Mouse (Mus musculus) hindbrain, embryonic 12.5 days (tissue): ENCODE measurements at regions not wholly inside any gene's neighbourhood (a gene's known extent, or its start where the extent isn't known, plus 50 kb on each side); places are given as distances from the start of the nearest gene placed in this dataset.

ENCODE experiments used
- ATAC-seq: fragments of 200-750 bp; cut with Nextera tagmentation; 2 replicates; pipeline ENCODE4 v1.8.0; 2017; ENCODE audit warnings: moderate TSS enrichment; ENCODE audit not compliant: low FRiP score
- H3K27ac ChIP-seq: fragments of 300-500 bp; sonication (generic); 2 replicates; pipeline ENCODE4 v1.5.1; 2016; ENCODE audit warnings: mild to moderate bottlenecking
- H3K27me3 ChIP-seq: fragments of 300-500 bp; sonication (generic); 2 replicates; pipeline ENCODE4 v1.6.1; 2016; ENCODE audit warnings: mild to moderate bottlenecking
- H3K36me3 ChIP-seq: fragments of 300-500 bp; sonication (generic); 2 replicates; pipeline ENCODE4 v1.6.1; 2016; ENCODE audit warnings: mild to moderate bottlenecking
- H3K4me1 ChIP-seq: fragments of 300-500 bp; sonication (generic); 2 replicates; pipeline ENCODE4 v1.6.1; 2016
- H3K4me2 ChIP-seq: fragments of 300-500 bp; sonication (generic); replicated peaks from 2 replicates; pipeline ENCODE4 v1.6.1; 2016; ENCODE audit warnings: mild to moderate bottlenecking
- H3K4me3 ChIP-seq: fragments of 300-500 bp; sonication (generic); 2 replicates; pipeline ENCODE4 v1.5.1; 2016; ENCODE audit warnings: mild to moderate bottlenecking
- H3K9ac ChIP-seq: fragments of 300-500 bp; sonication (generic); 2 replicates; pipeline ENCODE4 v1.6.1; 2016; ENCODE audit warnings: mild to moderate bottlenecking, moderate library complexity
- H3K9me3 ChIP-seq: fragments of 300-500 bp; sonication (generic); replicated peaks from 2 replicates; pipeline ENCODE4 v1.6.1; 2016; ENCODE audit warnings: mild to moderate bottlenecking
- WGBS: fragments of 180-500 bp; shearing (Covaris S2); methylation state at CpG from one replicate; pipeline ENCODE4 v1.1.7; 2016; 5-methylcytosine and 5-hydroxymethylcytosine counted together

DNA sequence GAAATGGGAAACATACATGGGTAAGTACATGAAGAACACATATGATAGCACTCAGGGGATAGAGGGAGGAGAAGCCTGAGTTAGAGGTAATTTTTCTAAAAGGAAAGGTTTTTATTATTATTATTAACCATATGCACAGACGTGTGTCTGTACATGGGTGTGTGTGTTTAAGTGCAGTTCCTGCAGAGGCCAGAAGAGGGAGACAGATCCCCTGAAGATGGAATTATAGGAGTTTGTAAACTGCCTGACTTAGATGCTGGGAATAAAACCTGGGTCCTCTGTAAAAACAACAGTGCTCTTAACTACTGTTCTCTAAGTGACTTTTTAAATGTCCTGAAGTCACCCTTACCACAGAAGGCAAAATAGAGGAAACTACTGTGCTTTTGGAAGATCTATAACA, 809.9 kb upstream of the Tmem132c start:
- Histone ChIP-seq H3K27me3 (no peaks in the 10 kb centered on the region), H3K4me1 (no peaks in the 10 kb centered on the region), H3K4me2 (no peak overlapping the region), H3K36me3 (no peaks in the 10 kb centered on the region), H3K9me3 (no peaks in the 10 kb centered on the region), H3K9ac (no peak overlapping the region), H3K27ac (no peak overlapping the region), H3K4me3 (no peak overlapping the region)
- 89% methylated on average over 1 of the region's 1 CpGs for WGBS
- no peak for ATAC-seq

DNA sequence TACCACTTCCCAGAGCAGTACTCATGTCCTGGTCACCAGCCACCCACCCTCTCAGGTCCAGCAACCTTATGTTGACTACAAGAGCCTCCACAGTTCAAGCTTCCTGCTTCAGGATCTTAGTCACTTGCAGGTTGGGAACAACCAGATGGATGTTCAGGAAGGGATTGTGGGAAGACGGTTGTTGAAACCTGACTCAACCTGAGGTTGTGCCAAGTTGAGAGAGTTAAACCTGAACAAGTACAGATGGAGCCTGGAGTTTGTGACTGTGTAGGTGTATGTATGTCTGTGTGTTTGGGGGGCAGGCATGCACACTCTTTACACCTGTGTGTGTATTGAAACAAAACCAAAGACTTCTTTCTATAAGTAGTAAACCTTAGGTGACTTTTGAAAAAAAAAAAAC, 802.9 kb upstream of the Tmem132c start:
- Histone ChIP-seq H3K4me3 (no peak overlapping the region), H3K9ac (no peak overlapping the region), H3K27me3 (no peaks in the 10 kb centered on the region), H3K9me3 (no peaks in the 10 kb centered on the region), H3K36me3 (no peaks in the 10 kb centered on the region), H3K27ac (no peak overlapping the region), H3K4me2 (no peak overlapping the region), H3K4me1 (no peaks in the 10 kb centered on the region)
- 90% methylated on average over 1 of the region's 1 CpGs for WGBS
- ATAC-seq: no peak

DNA sequence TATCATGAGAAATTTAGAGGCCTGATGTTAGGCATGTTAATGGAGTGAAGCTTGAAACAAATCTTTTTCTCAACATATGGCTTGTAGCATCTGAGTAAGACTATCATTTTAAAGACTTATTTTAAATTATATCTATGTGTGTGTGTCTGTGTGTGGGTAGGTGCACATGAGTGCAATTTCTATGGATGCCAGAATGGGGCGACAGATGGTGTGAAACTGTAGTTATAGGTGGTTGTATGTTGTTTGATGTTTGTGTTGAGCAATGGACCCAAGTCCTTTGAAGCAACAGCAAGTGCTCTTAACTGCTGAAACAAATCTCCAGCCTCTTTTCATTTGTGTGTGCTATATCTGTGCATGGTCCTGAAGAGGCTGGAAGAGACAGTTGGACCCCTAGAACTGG, 801.1 kb upstream of the Tmem132c start:
- no peak overlapping the region for H3K4me3 ChIP-seq
- 97% methylated on average over 1 of the region's 1 CpGs for WGBS
- no peak overlapping the region for H3K9ac ChIP-seq
- no peaks in the 10 kb centered on the region for H3K9me3 ChIP-seq
- no peaks in the 10 kb centered on the region for H3K27me3 ChIP-seq
- H3K36me3 ChIP-seq: no peaks in the 10 kb centered on the region
- no peaks in the 10 kb centered on the region for H3K4me1 ChIP-seq
- H3K27ac ChIP-seq: no peak overlapping the region
- no peak for ATAC-seq
- H3K4me2 ChIP-seq: no peak overlapping the region

DNA sequence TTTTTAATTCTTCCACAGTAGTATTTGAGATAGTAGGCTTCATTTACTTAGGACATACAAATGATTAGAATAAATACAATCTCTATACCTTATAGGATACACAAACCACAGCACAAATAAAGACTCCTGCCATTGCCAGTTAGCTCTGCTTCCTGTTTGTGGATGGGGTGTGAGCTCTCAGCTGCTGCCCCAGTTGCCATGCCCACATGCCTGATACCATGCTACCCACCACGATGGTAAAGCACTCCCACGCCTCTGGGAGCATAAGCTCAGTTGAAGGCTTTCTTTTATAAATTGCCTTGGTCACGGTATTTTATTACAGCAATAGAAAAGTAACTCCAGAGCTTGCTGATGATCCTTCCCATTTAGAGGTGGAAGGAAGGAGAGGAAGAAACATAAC, 765.8 kb upstream of the Tmem132c start:
- no peak for ATAC-seq
- WGBS: 58% methylated on average over 3 of the region's 3 CpGs
- Histone ChIP-seq H3K9ac (no peak overlapping the region), H3K4me1 (no peaks in the 10 kb centered on the region), H3K27me3 (no peaks in the 10 kb centered on the region), H3K4me2 (no peak overlapping the region), H3K36me3 (no peaks in the 10 kb centered on the region), H3K27ac (no peak overlapping the region), H3K4me3 (no peak overlapping the region), H3K9me3 (no peaks in the 10 kb centered on the region)

DNA sequence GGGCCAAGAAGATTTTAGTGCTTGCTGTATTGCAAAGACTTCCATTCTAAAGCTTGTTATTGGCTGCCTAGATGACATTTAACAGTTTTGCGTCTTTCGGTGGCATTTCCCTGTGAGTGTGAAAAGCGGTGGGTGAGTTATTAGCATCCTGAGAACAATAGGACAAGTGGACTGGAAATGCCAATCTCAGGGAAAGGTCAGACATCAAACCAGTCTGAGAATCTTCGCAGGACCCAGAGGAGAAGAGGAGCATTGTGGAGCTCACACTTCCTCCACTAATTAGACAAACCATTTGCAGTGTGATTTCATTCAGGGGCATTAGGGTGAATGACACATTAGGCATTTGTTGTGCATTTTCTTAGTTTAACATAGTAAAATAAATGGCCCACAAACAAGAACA, 719.5 kb upstream of the Tmem132c start:
- ATAC-seq: no peak
- Histone ChIP-seq H3K4me2 (no peak overlapping the region), H3K36me3 (no peaks in the 10 kb centered on the region), H3K9me3 (no peaks in the 10 kb centered on the region), H3K27me3 (no peaks in the 10 kb centered on the region), H3K9ac (no peak overlapping the region), H3K27ac (no peak overlapping the region), H3K4me1 (no peaks in the 10 kb centered on the region), H3K4me3 (no peak overlapping the region)
- 24% methylated on average over 4 of the region's 4 CpGs for WGBS

DNA sequence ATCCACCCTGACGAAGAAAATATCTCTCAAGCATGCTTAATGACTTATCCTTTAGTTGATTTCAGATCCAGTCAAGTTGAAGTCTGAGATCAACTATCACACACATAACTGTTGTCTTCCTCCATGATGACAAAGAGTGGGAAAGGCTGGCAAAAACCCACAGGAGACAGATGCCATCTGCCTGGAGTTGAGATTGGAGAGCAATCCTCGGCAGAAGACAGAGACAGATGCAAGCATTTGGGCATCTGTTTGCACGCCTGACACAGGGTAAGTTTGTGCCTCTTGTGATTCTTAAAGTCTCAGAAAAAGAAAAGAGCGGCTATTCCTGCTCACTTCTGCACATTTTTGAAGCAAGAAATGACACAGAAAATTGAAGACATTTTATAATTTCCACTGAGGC, 715.7 kb upstream of the Tmem132c start:
- Histone ChIP-seq H3K27me3 (no peaks in the 10 kb centered on the region), H3K36me3 (no peaks in the 10 kb centered on the region), H3K4me3 (no peak overlapping the region), H3K9ac (no peak overlapping the region), H3K9me3 (no peaks in the 10 kb centered on the region), H3K4me1 (no peaks in the 10 kb centered on the region), H3K27ac (no peak overlapping the region), H3K4me2 (no peak overlapping the region)
- 92% methylated on average over 4 of the region's 4 CpGs for WGBS
- ATAC-seq: no peak

DNA sequence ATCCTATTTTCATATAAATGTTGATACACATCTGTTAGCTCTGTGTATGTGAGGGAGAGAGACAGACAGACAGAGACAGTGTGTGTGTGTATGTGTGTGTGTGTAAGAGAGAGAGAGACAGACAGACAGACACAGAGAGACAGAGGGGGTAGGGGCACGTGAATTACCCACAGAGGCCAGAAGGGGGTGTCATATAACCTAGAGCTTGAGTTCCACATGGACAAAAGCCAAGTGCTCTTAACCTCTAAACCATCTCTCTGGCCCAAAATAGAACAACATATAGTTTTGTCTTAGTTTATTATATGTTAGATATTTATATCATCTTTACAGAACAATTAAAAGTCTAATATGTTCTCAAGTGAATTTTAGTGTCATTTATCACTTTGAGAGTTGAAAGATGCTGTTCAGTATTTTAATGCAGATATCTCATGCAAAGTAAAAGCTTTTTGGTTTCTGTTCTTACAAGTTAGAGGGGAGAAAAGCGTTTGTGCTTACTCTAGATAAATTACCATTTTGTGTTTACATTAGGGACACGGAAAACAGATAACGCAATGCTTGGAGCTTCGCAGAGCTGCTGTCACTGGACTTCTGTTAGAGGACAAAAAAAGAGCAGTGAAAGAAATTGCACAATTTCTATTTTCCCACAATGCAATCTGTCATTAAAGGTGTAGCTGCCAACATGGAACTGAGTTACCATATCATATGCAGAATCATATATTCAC, 710.6 kb upstream of the Tmem132c start:
- Histone ChIP-seq H3K27ac (no peak overlapping the region), H3K9me3 (no peaks in the 10 kb centered on the region), H3K27me3 (no peaks in the 10 kb centered on the region), H3K4me3 (no peak overlapping the region), H3K4me1 (no peaks in the 10 kb centered on the region), H3K4me2 (no peak overlapping the region), H3K9ac (no peak overlapping the region), H3K36me3 (no peaks in the 10 kb centered on the region)
- 73% methylated on average over 5 of the region's 5 CpGs for WGBS
- ATAC-seq: no peak

DNA sequence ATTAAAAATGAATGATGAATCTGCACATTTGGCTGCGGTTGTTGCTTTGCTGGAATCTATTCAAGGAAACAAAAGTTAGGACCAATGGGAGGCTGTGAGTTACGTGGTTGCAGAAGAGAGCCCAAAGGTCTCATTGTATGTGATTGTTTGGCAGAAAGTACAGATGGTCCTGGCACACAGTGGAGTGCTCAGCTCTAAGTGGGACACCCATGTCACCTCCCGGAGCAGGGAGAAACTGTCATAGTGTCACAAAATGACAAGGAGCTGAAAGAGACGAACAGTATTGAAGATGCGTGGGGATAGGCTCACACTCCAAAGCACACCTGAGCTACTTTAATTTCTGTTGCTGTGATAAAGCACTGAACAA, 710.1 kb upstream of the Tmem132c start:
- no peak overlapping the region for H3K4me2 ChIP-seq
- H3K9me3 ChIP-seq: no peaks in the 10 kb centered on the region
- no peak for ATAC-seq
- H3K36me3 ChIP-seq: no peaks in the 10 kb centered on the region
- H3K4me1 ChIP-seq: no peaks in the 10 kb centered on the region
- H3K27me3 ChIP-seq: no peaks in the 10 kb centered on the region
- WGBS: 90% methylated on average over 5 of the region's 5 CpGs
- no peak overlapping the region for H3K27ac ChIP-seq
- H3K4me3 ChIP-seq: no peak overlapping the region
- no peak overlapping the region for H3K9ac ChIP-seq

DNA sequence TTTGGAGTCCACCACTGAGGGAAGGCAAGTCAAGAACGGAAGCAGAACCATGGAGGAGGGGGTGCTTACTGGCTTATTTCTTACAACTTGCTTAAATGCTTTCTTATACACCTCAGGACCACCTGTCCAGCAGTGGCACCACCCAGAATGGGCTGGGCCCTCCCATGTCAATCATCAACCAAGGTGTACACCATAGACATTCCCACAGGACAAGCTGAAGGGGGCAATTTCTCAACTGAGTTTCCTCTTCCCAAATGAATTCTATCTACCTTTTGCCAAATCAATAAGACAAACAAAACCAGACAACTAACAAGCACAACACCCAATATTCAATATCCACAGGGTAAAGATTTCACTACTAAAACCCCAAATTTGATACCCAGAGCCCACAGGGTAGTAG, 709.6 kb upstream of the Tmem132c start:
- Histone ChIP-seq H3K4me2 (no peak overlapping the region), H3K27ac (no peak overlapping the region), H3K27me3 (no peaks in the 10 kb centered on the region), H3K4me3 (no peak overlapping the region), H3K9ac (no peak overlapping the region), H3K9me3 (no peaks in the 10 kb centered on the region), H3K4me1 (no peaks in the 10 kb centered on the region), H3K36me3 (no peaks in the 10 kb centered on the region)
- WGBS: 86% methylated on average over 1 of the region's 1 CpGs
- no peak for ATAC-seq

DNA sequence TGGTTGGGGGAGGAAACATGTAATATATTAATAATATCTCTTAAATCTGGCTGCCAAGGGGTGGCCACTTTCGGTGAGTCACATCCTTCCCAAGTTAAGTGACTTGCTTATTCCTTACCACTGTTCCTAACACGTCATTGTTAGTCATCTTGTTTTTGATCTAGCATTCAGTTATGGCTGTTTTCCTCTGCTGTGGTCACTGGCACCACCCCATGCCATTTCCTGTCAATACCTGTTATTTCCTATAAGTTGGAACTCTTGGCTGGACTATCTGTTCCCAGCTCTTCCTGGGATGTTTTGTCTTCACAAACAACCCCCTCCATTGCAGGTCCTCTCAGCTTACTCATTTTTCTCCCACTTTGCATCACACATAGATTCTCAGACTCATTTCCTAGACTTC, 703.5 kb upstream of the Tmem132c start:
- no peak for ATAC-seq
- Histone ChIP-seq H3K9ac (no peak overlapping the region), H3K27me3 (no peaks in the 10 kb centered on the region), H3K27ac (no peak overlapping the region), H3K4me3 (no peak overlapping the region), H3K36me3 (no peaks in the 10 kb centered on the region), H3K9me3 (no peaks in the 10 kb centered on the region), H3K4me2 (no peak overlapping the region), H3K4me1 (no peaks in the 10 kb centered on the region)
- 81% methylated on average over 2 of the region's 2 CpGs for WGBS

DNA sequence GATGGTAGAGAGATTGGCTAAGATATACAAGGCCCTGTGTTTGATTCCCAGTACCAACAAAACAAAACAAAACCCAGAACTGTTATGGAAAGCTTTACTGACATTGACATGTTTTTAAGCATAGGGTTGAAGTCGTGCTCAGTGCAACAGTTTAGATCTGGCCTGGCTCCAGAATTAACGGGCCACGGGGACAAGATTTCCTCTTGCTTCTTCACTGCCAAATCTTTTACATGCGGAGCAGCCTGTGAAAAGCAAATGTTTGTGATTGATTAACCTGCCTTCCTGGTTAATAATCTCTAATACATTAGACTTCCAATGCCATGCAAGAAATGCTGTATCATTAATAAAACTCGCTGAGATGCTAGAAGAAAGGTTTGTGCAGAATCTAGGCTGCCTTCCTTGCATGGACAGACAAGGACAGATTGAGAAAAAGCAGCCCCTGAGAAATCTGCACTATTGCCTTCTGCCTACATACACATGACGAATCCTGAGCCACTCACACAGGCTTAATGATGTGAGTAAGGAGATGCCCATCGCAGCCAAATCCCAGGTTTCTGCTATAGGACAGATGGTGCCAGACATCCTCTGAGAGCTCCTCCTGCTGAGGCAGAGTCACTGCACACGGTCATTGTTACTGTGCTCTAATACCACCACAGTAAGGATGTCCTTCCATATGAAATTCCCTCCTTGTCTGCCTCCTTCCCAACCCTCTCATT, 697.2 kb upstream of the Tmem132c start:
- WGBS: 62% methylated on average over 8 of the region's 8 CpGs

DNA sequence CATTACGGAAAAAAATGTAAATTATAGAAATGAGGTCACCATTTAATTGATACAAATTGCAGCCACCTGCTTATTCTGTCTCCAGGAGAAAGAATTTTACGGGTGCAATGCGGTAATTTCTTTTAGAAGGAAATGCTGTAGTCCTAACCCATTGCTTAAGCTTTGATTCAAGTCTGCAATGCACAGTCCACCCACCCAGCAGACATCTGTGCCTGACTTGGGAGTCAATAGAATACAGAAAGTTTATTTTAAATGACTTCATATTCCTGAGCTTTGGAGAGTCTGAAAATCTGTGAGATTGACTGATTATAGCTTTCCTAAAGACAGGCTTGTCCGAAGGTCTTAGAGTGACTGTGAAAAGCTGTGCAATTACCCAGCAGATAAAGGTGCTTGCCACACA, 693.8 kb upstream of the Tmem132c start:
- ATAC-seq: no peak
- WGBS: 89% methylated on average over 4 of the region's 4 CpGs
- H3K4me2 ChIP-seq: no peak overlapping the region
- no peak overlapping the region for H3K9ac ChIP-seq
- H3K4me1 ChIP-seq: no peaks in the 10 kb centered on the region
- no peak overlapping the region for H3K4me3 ChIP-seq
- H3K9me3 ChIP-seq: no peaks in the 10 kb centered on the region
- H3K27ac ChIP-seq: no peak overlapping the region
- no peaks in the 10 kb centered on the region for H3K36me3 ChIP-seq
- H3K27me3 ChIP-seq: no peaks in the 10 kb centered on the region

More for the DNA sequence above, 697.2 kb upstream of the Tmem132c start:
- H3K9me3 ChIP-seq: no peaks in the 10 kb centered on the region
- H3K9ac ChIP-seq: no peak overlapping the region
- H3K4me1 ChIP-seq: no peaks in the 10 kb centered on the region
- peak overlapping the region; percentile 40; the same call in 1 of the 2 replicates for H3K27ac ChIP-seq
- no peak for ATAC-seq
- no peaks in the 10 kb centered on the region for H3K27me3 ChIP-seq
- H3K4me3 ChIP-seq: no peak overlapping the region
- no peak overlapping the region for H3K4me2 ChIP-seq
- H3K36me3 ChIP-seq: no peaks in the 10 kb centered on the region

DNA sequence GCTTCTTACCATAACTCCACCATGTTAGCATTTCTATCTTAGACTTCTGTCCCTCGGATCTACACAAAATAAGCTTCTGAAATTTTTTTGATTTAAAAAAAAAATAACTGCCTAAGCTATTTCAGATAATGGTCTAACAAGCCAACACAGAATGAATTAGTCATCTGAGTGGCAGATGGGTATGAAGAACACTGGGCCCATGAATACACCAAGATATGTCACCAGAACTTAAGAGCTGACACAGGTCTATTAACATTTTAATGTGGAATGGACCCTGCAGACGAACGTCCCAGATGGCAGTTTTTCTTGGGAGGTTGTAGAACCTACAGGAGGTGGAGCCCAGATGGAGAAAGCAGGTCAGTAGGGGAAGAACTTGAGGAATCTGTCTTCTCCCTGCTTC, 689.9 kb upstream of the Tmem132c start:
- H3K27me3 ChIP-seq: no peaks in the 10 kb centered on the region
- H3K4me3 ChIP-seq: no peak overlapping the region
- no peaks in the 10 kb centered on the region for H3K36me3 ChIP-seq
- H3K9ac ChIP-seq: no peak overlapping the region
- H3K4me2 ChIP-seq: no peak overlapping the region
- no peaks in the 10 kb centered on the region for H3K4me1 ChIP-seq
- H3K9me3 ChIP-seq: no peaks in the 10 kb centered on the region
- WGBS: 64% methylated on average over 3 of the region's 3 CpGs
- no peak for ATAC-seq
- H3K27ac ChIP-seq: no peak overlapping the region
